Mouse (Mus musculus) liver, embryonic 16.5 days (tissue): ENCODE measurements around the gene Gpn2. TPM values are rescaled to one million over a fixed set of nuclear protein-coding genes. Genes with fewer than 3 reads are reported as not detected.

Source experiments
- ATAC-seq: fragments of 200-750 bp; cut with Nextera tagmentation; 2 replicates; pipeline ENCODE4 v1.8.0; 2017; ENCODE audit warnings: low read depth, mild to moderate bottlenecking, moderate number of reproducible peaks, moderate library complexity
- H3K27ac ChIP-seq: fragments of 300-500 bp; sonication (generic); 2 replicates; pipeline ENCODE4 v1.5.1; 2014; ENCODE audit warnings: mild to moderate bottlenecking, low read length
- H3K27me3 ChIP-seq: fragments of 300-500 bp; sonication (generic); 2 replicates; pipeline ENCODE4 v1.6.1; 2014; ENCODE audit warnings: low read depth, low read length, mixed read lengths; ENCODE audit not compliant: control insufficient read depth, insufficient read depth
- H3K36me3 ChIP-seq: fragments of 300-500 bp; sonication (generic); 2 replicates; pipeline ENCODE4 v1.6.1; 2014; ENCODE audit warnings: mild to moderate bottlenecking; ENCODE audit not compliant: control insufficient read depth, insufficient read depth
- H3K4me1 ChIP-seq: fragments of 300-500 bp; sonication (generic); 2 replicates; pipeline ENCODE4 v1.6.1; 2014; ENCODE audit warnings: low read depth, low read length, mixed read lengths; ENCODE audit not compliant: control insufficient read depth
- H3K4me2 ChIP-seq: fragments of 300-500 bp; sonication (generic); 2 replicates; pipeline ENCODE4 v1.6.1; 2014; ENCODE audit warnings: low read depth, low read length, mixed read lengths
- H3K4me3 ChIP-seq: fragments of 300-500 bp; sonication (generic); 2 replicates; pipeline ENCODE4 v1.5.1; 2014; ENCODE audit warnings: low read depth, mild to moderate bottlenecking, low read length
- H3K9ac ChIP-seq: fragments of 300-500 bp; sonication (generic); 2 replicates; pipeline ENCODE4 v1.6.1; 2014; ENCODE audit warnings: low read depth, low read length
- H3K9me3 ChIP-seq: fragments of 300-500 bp; sonication (generic); replicated peaks from 2 replicates; pipeline ENCODE4 v1.6.1; 2016; ENCODE audit warnings: low read length; ENCODE audit not compliant: control insufficient read depth
- WGBS: fragments of 180-500 bp; shearing (Covaris S2); extraction: QIAGEN DNeasy Blood & Tissue Kit; methylation state at CpG from one replicate; pipeline ENCODE4 v1.1.7; 2014; ENCODE audit not compliant: insufficient replicate concordance; 5-methylcytosine and 5-hydroxymethylcytosine counted together
- polyA plus RNA-seq: library from polyadenylated mRNA; unstranded; fragments of >200 nt; fragmentation: Nextera tagmentation; extraction: Ambion mirVana; gene quantifications from 2 replicates; pipeline ENCODE4 v1.2.1, GENCODE M21; 2015

Gpn2 gene
- polyA plus RNA-seq, 1 experiment from 2014 or later: 6.5 TPM

GRCm38 (mm10) chr4:133624830-133625229 lies 40.7 kb downstream of the Gpn2 start:
- no peaks in the 10 kb centered on the region for H3K9me3 ChIP-seq
- no peaks in the 10 kb centered on the region for H3K27me3 ChIP-seq
- no peak overlapping the region for H3K4me2 ChIP-seq
- no peak overlapping the region for H3K4me3 ChIP-seq
- peaks cover 26% of the 10 kb centered on the region for H3K4me1 ChIP-seq
- 21% methylated on average over 7 of the region's 7 CpGs for WGBS
- no peak overlapping the region for H3K27ac ChIP-seq
- H3K36me3 ChIP-seq: no peaks in the 10 kb centered on the region
- no peak overlapping the region for H3K9ac ChIP-seq
- peak; percentile 76 for ATAC-seq

DNA sequence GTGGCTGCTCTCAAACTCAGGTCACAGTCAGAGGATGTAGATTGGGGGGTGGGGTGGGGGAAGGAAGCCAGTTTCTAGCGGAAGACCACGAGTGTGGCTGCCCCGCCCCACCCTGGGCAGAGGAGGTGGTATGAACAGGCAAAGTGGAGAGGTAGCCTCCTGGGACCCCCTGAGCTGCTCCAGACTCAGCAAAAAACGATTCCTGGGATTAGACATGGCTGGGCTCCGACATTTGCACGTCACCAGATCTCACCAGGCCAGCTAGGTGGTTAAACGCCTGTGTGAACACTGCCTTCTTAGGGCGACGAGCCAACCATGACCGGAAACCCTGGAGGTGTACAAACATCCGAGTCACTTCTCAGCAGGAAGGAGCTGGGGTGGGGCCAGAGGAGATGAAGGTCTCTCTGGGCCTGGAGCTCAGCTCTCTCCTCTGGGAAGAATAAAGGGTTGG lies 41.5 kb downstream of the Gpn2 start:
- H3K9ac ChIP-seq: no peak overlapping the region
- ATAC-seq: peak; percentile 56
- H3K4me3 ChIP-seq: no peak overlapping the region
- no peak overlapping the region for H3K4me2 ChIP-seq
- no peaks in the 10 kb centered on the region for H3K27me3 ChIP-seq
- peak overlapping the region; percentile 43 for H3K27ac ChIP-seq
- H3K9me3 ChIP-seq: no peaks in the 10 kb centered on the region
- H3K4me1 ChIP-seq: peaks cover 25% of the 10 kb centered on the region
- 24% methylated on average over 11 of the region's 11 CpGs for WGBS
- H3K36me3 ChIP-seq: no peaks in the 10 kb centered on the region

- WGBS: 41% methylated on average over 5 of the region's 5 CpGs
- Histone ChIP-seq H3K27me3 (no peaks in the 10 kb centered on the region), H3K27ac (peak overlapping the region; percentile 43), H3K9ac (no peak overlapping the region), H3K36me3 (no peaks in the 10 kb centered on the region), H3K4me2 (no peak overlapping the region), H3K9me3 (no peaks in the 10 kb centered on the region), H3K4me3 (no peak overlapping the region), H3K4me1 (peaks cover 28% of the 10 kb centered on the region)
- no peak for ATAC-seq
Measured at GRCm38 (mm10) chr4:133626221-133626620, 42.1 kb downstream of the Gpn2 start.

- Histone ChIP-seq H3K27ac (no peak overlapping the region), H3K9ac (no peak overlapping the region), H3K4me2 (no peak overlapping the region), H3K27me3 (no peaks in the 10 kb centered on the region), H3K4me1 (peaks cover 31% of the 10 kb centered on the region), H3K9me3 (no peaks in the 10 kb centered on the region), H3K4me3 (no peak overlapping the region), H3K36me3 (no peaks in the 10 kb centered on the region)
- no peak for ATAC-seq
- 80% methylated on average over 9 of the region's 9 CpGs for WGBS
Measured at GRCm38 (mm10) chr4:133626621-133627020, 42.5 kb downstream of the Gpn2 start.

DNA sequence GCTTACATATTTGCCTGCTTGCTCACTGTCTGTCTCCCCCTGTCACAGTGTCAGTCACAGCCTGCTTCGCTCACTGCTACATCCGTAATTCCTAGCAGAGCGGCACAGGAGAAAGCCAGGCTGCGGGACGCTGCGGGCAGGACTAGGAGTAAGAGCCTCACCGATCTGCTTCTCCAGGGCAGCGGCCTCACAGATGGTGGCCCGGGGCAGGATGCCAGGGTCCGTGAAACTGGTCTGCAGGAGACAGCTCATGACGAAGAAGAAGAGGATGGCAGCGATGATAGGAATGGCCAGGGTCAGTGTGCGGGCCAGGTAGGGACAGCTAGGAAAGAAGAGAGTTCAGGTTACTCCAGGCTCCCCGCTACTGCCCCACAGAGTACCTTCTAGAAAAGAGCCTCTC lies 42.9 kb downstream of the Gpn2 start:
- Histone ChIP-seq H3K27ac (no peak overlapping the region), H3K4me3 (no peak overlapping the region), H3K36me3 (no peaks in the 10 kb centered on the region), H3K9me3 (no peaks in the 10 kb centered on the region), H3K27me3 (no peaks in the 10 kb centered on the region), H3K9ac (no peak overlapping the region), H3K4me2 (no peak overlapping the region), H3K4me1 (peaks cover 30% of the 10 kb centered on the region)
- 92% methylated on average over 14 of the region's 14 CpGs for WGBS
- ATAC-seq: no peak

DNA sequence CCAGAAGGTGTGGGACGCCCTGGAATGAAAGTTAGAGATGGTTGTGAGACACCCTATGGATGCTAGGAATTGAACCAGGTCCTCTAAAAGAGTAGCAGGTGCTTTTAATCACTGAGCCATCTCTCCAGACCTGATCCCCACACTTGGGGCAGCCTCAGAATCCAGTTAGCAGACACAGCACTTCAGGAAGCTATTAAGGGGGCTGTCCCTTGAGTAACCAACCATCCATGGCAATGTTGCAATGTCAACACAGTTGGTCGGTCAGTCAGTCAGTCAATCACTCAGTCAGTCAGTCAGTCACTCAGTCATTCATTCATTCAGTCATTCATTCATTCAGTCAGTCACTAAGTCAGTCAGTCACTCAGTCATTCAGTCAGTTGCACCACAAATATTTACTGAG lies 44.4 kb downstream of the Gpn2 start:
- H3K27ac ChIP-seq: no peak overlapping the region
- no peaks in the 10 kb centered on the region for H3K9me3 ChIP-seq
- H3K27me3 ChIP-seq: no peaks in the 10 kb centered on the region
- no peak overlapping the region for H3K4me2 ChIP-seq
- WGBS: 70% methylated on average over 2 of the region's 2 CpGs
- no peak overlapping the region for H3K4me3 ChIP-seq
- H3K36me3 ChIP-seq: no peaks in the 10 kb centered on the region
- no peak for ATAC-seq
- H3K4me1 ChIP-seq: peaks cover 38% of the 10 kb centered on the region
- no peak overlapping the region for H3K9ac ChIP-seq

DNA sequence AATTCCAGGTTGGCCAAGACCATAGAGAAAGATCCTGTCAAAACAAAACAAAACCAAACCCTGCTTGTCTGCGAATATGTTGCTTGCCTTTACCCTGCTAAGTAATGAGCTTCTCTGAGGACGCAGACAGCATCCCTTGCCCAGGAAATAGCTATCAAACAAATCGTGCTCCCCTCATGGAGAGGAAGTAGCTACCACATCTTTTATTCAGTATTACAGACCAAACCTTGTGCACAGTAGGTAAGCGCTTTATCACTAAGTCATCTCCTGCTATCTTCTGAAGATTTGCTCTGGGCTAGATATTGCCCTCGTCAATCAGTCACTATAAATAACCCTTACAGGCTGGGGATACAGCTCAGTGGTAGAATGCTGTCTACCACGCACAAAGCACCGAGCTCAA lies 45.0 kb downstream of the Gpn2 start:
- 54% methylated on average over 7 of the region's 7 CpGs for WGBS
- ATAC-seq: no peak
- H3K4me1 ChIP-seq: peaks cover 42% of the 10 kb centered on the region

DNA sequence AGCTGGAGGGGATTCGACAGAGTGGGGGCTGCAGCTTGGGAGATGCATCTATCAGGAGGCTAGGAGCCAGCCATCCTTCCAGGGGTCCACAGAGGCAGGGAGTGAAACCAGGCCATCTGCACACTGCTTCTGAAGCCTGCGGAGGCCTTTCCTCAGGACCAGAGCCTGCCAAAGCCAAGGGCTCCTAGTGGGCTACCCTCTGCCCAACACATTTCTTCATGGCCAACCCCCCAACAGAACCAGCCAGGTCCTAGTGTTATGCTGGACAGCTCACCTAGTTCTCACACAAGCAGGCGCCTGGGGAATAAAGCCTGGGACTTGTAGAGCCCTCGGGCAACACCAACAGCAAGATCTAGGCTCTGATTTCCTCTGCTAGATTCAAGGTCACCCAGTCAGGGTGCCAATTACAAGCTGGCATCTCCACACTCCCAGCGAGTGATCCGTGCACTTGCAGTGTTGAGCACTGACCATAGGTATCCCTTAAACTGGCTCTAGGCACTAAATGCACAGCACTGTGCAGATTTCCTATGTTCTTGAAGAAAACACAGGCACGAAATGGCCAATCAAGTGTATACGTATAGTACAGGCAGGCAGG lies 46.3 kb downstream of the Gpn2 start:
- 73% methylated on average over 8 of the region's 8 CpGs for WGBS
- H3K9ac ChIP-seq: no peak overlapping the region
- H3K4me1 ChIP-seq: peaks cover 30% of the 10 kb centered on the region

More for the DNA sequence above, 45.0 kb downstream of the Gpn2 start:
- Histone ChIP-seq H3K27ac (no peak overlapping the region), H3K27me3 (no peaks in the 10 kb centered on the region), H3K9ac (no peak overlapping the region), H3K4me2 (no peak overlapping the region), H3K36me3 (no peaks in the 10 kb centered on the region), H3K4me3 (no peak overlapping the region), H3K9me3 (no peaks in the 10 kb centered on the region)

DNA sequence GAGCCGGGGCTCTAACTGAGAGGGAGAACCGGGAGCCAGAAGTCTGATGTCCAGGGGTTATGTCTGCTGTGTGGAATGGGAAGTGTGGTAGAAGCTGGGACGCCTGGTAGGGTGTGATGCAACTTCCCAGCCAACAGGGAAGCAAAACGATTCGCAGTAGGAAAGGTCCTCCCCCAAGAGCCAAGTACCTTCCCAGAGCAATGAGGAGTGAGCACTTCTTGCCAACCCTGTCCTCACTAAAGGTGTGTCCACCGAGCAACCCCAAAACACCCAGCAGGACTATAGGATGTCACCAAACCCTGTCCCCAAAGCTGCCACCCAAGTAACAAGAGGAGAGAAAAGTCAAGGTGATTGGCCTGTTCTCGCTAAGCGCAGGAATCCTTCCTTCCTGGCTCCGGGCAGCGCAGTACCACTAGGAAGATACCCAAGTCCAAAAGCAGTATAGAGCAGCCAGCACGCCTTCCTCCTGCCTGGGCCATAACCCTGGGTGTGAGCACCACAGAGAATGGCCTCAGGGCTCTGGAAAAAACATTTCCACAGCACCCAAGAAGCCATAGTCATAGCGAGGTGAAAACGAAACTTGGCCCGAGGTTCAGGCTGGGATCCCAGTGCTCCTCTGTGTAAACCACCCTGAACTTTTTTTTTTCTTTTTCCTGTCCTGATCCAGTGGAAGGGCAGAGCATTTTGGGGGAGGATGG lies 47.1 kb downstream of the Gpn2 start:
- ATAC-seq: no peak

More for the DNA sequence above, 46.3 kb downstream of the Gpn2 start:
- Histone ChIP-seq H3K4me2 (no peak overlapping the region), H3K27me3 (no peaks in the 10 kb centered on the region), H3K4me3 (no peak overlapping the region), H3K27ac (0 out of 2 replicates have a peak overlapping the region, but pooled peaks have one; percentile 11), H3K36me3 (no peaks in the 10 kb centered on the region), H3K9me3 (no peaks in the 10 kb centered on the region)
- ATAC-seq: no peak

More for the DNA sequence above, 47.1 kb downstream of the Gpn2 start:
- H3K9me3 ChIP-seq: no peaks in the 10 kb centered on the region
- H3K4me3 ChIP-seq: peak overlapping the region; percentile 11
- peaks cover 23% of the 10 kb centered on the region for H3K4me1 ChIP-seq
- no peaks in the 10 kb centered on the region for H3K36me3 ChIP-seq
- 0 out of 2 replicates have a peak overlapping the region, but pooled peaks have one; percentile 11 for H3K27ac ChIP-seq
- H3K27me3 ChIP-seq: no peaks in the 10 kb centered on the region
- no peak overlapping the region for H3K9ac ChIP-seq
- peak overlapping the region; percentile 95 for H3K4me2 ChIP-seq
- WGBS: 63% methylated on average over 14 of the region's 14 CpGs
